Mouse (Mus musculus): ENCODE measurements around the gene Apobec1.

DNA sequence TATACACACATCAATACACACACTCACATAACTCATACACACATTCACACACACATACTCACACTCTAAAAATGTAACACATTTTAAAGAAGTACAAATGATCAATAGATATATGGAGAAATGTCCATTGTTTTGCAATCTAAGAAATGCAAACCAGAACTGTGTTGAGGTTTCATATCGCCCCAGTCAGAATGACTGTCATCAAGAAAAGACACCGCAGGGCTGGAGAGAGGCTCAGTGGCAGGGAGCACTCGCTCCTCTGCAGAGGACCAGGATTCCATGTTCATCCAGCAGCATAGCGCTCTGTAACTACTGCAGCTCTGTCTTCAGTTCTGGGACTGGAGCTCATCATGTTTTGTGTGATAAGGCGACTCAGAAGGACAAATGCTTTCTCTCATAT lies 58.7 kb downstream of the Apobec1 start:
- TF ChIP-seq GATA1 (IDR thresholded peaks at IDR 0.05; ENCODE audit: borderline replicate concordance, low read length) (no peak), FLI1 (IDR thresholded peaks at IDR 0.05; ENCODE audit: low read length) (no peak)
